Comparison of ENCODE assay signal across 8 mouse cellular contexts in genomic region chr11:106920551-106921379, GRCm38 (mm10). TPM values are rescaled to one million over a fixed set of nuclear protein-coding genes. Genes with fewer than 3 reads are reported as not detected.
DNase-seq lines count a peak whose midpoint lies in the region; ATAC-seq and TF ChIP-seq lines count a peak whose summit lies in the region.

Gene Smurf2, minus strand, starts transcription at chr11:106920715.

- H3K9me3 ChIP-seq in forebrain, postnatal 0 days (ENCODE audit: low read length) = no peaks in the 10 kb centered on the region
- H3K9me3 ChIP-seq in lung, embryonic 14.5 days (ENCODE audit: low read depth, low read length) = no peaks in the 10 kb centered on the region

- TF ChIP-seq POLR2A in cerebellum, adult 2 months (IDR thresholded peaks at IDR 0.05; ENCODE audit: borderline replicate concordance, insufficient read depth, low read length) = peak; percentile 85

- WGBS in cerebellum, adult 2 months = 2% methylated on average over 55 of the region's 72 CpGs
- 5% methylated on average over 49 of the region's 72 CpGs for WGBS in forebrain, postnatal 0 days
- 2% methylated on average over 63 of the region's 72 CpGs for WGBS in lung, embryonic 14.5 days

- peak within 1 kb of the TSS; percentile 92 for H3K9ac ChIP-seq in forebrain, postnatal 0 days
- peak within 1 kb of the TSS; percentile 94 for H3K9ac ChIP-seq in lung, embryonic 14.5 days

- peaks cover 5% of the 10 kb centered on the region; the same call in 1 of the 2 replicates for H3K4me1 ChIP-seq in cerebellum, adult 2 months (ENCODE audit: control insufficient read depth, insufficient read depth, low read length)
- H3K4me1 ChIP-seq in forebrain, postnatal 0 days (ENCODE audit: insufficient read depth) = peaks cover 10% of the 10 kb centered on the region
- H3K4me1 ChIP-seq in lung, embryonic 14.5 days (ENCODE audit: insufficient read depth) = peaks cover 14% of the 10 kb centered on the region

- peak within 1 kb of the TSS; percentile 97 for H3K27ac ChIP-seq in cerebellum, adult 2 months (ENCODE audit: insufficient read depth, low read length)
- peak within 1 kb of the TSS; percentile 93 for H3K27ac ChIP-seq in forebrain, postnatal 0 days (ENCODE audit: low read depth, low read length)
- H3K27ac ChIP-seq in lung, embryonic 14.5 days (ENCODE audit: low read depth) = peak within 1 kb of the TSS; percentile 94

- peak; percentile 30 for DNase-seq in MEL-GATA-1-ER (ENCODE audit: extremely low read depth, low read depth)
- peak; percentile 87 to 91 for DNase-seq in cerebellum, adult 2 months
- peak; percentile 88 for DNase-seq in forebrain, postnatal 0 days
- DNase-seq in heart, postnatal 4 days = peak; percentile 89
- DNase-seq in layer of hippocampus, adult 8-10 months (ENCODE audit: low spot score in 2 of 2) = peak; percentile 52 to 74
- peak; percentile 92 for DNase-seq in lung, embryonic 14.5 days
- DNase-seq in thymus, adult 18-20 months = peak; percentile 68 to 74

- H3K4me2 ChIP-seq in forebrain, postnatal 0 days (ENCODE audit: low read depth) = peak within 1 kb of the TSS; percentile 76
- peak within 1 kb of the TSS; percentile 87 for H3K4me2 ChIP-seq in lung, embryonic 14.5 days

- peak within 1 kb of the TSS; percentile 99 for H3K4me3 ChIP-seq in cerebellum, adult 2 months (replicated peaks; ENCODE audit: insufficient read depth, low read depth, low read length)
- peak within 1 kb of the TSS; percentile 94 for H3K4me3 ChIP-seq in forebrain, postnatal 0 days (ENCODE audit: low read depth, low read length)
- peak within 1 kb of the TSS; percentile 86 for H3K4me3 ChIP-seq in lung, embryonic 14.5 days (ENCODE audit: low read depth, low read length)

- TF ChIP-seq CTCF in cerebellum, adult 2 months (IDR thresholded peaks at IDR 0.05; ENCODE audit: borderline replicate concordance, insufficient read depth, low read depth, low read length) = no peak
- peak; percentile 17 for TF ChIP-seq CTCF in forebrain, postnatal 0 days (IDR thresholded peaks at IDR 0.05; ENCODE audit: low read depth)
- TF ChIP-seq CTCF in lung, embryonic 14.5 days (IDR thresholded peaks at IDR 0.05; ENCODE audit: low read depth) = no peak

- ATAC-seq in forebrain, postnatal 0 days = peak; percentile 96
- peak; percentile 98 for ATAC-seq in lung, embryonic 14.5 days (ENCODE audit: insufficient read depth)
- peak; percentile 68 for ATAC-seq in neutrophil, adult 5-6 weeks (ENCODE audit: extremely low read depth, insufficient number of reproducible peaks, low FRiP score, poor library complexity, severe bottlenecking)

- no peaks in the 10 kb centered on the region for H3K36me3 ChIP-seq in forebrain, postnatal 0 days (ENCODE audit: insufficient read depth)
- H3K36me3 ChIP-seq in lung, embryonic 14.5 days (ENCODE audit: insufficient read depth) = no peaks in the 10 kb centered on the region

- H3K27me3 ChIP-seq in cerebellum, adult 2 months (ENCODE audit: control insufficient read depth, insufficient read depth, low read length) = no peaks in the 10 kb centered on the region
- H3K27me3 ChIP-seq in forebrain, postnatal 0 days (ENCODE audit: insufficient read depth, low read length) = no peaks in the 10 kb centered on the region
- H3K27me3 ChIP-seq in lung, embryonic 14.5 days (ENCODE audit: insufficient read depth, low read length) = no peaks in the 10 kb centered on the region

RNA-seq across cellular contexts. Expression of gene Smurf2, which starts in this region (rescaled TPM):
- polyA plus RNA-seq in cerebellum, adult 2 months (2012; rRNA removed) = 16.3 and 18.1 TPM in 2 replicates
- total RNA-seq in forebrain, postnatal 0 days (2014; rRNA removed) = 44.3 and 46.1 TPM in 2 replicates
- polyA plus RNA-seq in forebrain, postnatal 0 days (2015; fragmentation: Nextera tagmentation; extraction: Ambion mirVana) = 6.6 and 7.4 TPM in 2 replicates
- total RNA-seq in heart, postnatal 4 days (2021) = 10 to 100 TPM; 45.9 to 46.7 TPM
- total RNA-seq in layer of hippocampus, adult 8-10 months (2022) = 10 to 100 TPM; 26.1 to 32.9 (median 28.6) TPM
- 21.5 and 23.3 TPM in 2 replicates for polyA plus RNA-seq in lung, embryonic 14.5 days (2014; fragmentation: Nextera tagmentation; extraction: Ambion mirVana)
- 60.8 and 66.7 TPM in 2 replicates for total RNA-seq in neutrophil, adult 5-6 weeks (2017)

Comparison
In these comparisons a context has a peak if more than half of its experiments do, and no peak if none do; other contexts are left out.
1. Peak in every context shown above with its lines: DNase-seq, ATAC-seq, H3K4me3 ChIP-seq and H3K27ac ChIP-seq.
2. DNase-seq: peak in every context shown above with its lines; median percentile 92 in lung, embryonic 14.5 days; 89 in cerebellum, adult 2 months; 89 in heart, postnatal 4 days; 88 in forebrain, postnatal 0 days; 71 in thymus, adult 18-20 months; 63 in layer of hippocampus, adult 8-10 months; 30 in MEL-GATA-1-ER.